8 mouse cellular contexts compared by ENCODE assay signal in the genomic region with DNA sequence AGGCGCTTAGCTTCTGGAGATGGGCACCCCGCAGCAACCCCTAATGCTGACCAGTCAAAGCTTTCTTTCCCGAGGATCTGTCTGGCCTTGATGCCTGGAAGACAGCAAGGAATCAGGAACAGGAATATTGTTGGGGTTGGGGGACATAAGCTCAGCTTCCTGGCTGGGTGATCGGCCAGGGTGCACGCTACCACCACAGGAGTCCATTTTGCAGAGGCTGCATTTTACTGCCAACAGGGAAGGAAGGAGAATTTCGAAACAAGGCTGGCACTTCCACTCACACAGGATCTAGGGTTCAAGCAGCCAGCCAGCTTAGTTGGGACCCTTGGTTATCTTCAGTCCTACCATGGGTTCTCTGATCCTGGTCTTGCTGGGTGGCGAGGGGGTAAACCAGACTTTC. TPM values are rescaled to one million over a fixed set of nuclear protein-coding genes. Genes with fewer than 3 reads are reported as not detected.
DNase-seq lines count a peak whose midpoint lies in the region; ATAC-seq lines count a peak whose summit lies in the region.

No protein-coding gene starts in this region.

- H3K27me3 ChIP-seq in lung, embryonic 15.5 days = no peaks in the 10 kb centered on the region
- H3K27me3 ChIP-seq in embryonic facial prominence, embryonic 14.5 days (replicated peaks; ENCODE audit: control insufficient read depth, insufficient read depth, low read length) = no peaks in the 10 kb centered on the region
- H3K27me3 ChIP-seq in limb, embryonic 10.5 days (ENCODE audit: low read depth, poor library complexity, severe bottlenecking) = peaks cover 18% of the 10 kb centered on the region
- H3K27me3 ChIP-seq in neural tube, embryonic 13.5 days = peaks cover 4% of the 10 kb centered on the region; the same call in 1 of the 2 replicates

- peak overlapping the region; percentile 88 for H3K4me2 ChIP-seq in lung, embryonic 15.5 days
- peak overlapping the region; percentile 84 for H3K4me2 ChIP-seq in embryonic facial prominence, embryonic 14.5 days (ENCODE audit: low read depth, low read length)
- peak overlapping the region; percentile 74 for H3K4me2 ChIP-seq in neural tube, embryonic 13.5 days

- H3K27ac ChIP-seq in lung, embryonic 15.5 days = peak overlapping the region; percentile 44; the same call in 1 of the 2 replicates
- H3K27ac ChIP-seq in embryonic facial prominence, embryonic 14.5 days (replicated peaks; ENCODE audit: low read depth, low read length) = peak overlapping the region; percentile 58; the same call in 1 of the 2 replicates
- H3K27ac ChIP-seq in limb, embryonic 10.5 days = peak overlapping the region; percentile 51; the same call in 1 of the 2 replicates
- H3K27ac ChIP-seq in neural tube, embryonic 13.5 days (replicated peaks) = peak overlapping the region; percentile 46; the same call in 1 of the 2 replicates

- H3K9ac ChIP-seq in lung, embryonic 15.5 days = peak overlapping the region; percentile 10; the same call in 1 of the 2 replicates
- 0 out of 2 replicates have a peak overlapping the region, but pooled peaks have one; percentile 74 for H3K9ac ChIP-seq in embryonic facial prominence, embryonic 14.5 days (ENCODE audit: low read depth, low read length)
- H3K9ac ChIP-seq in neural tube, embryonic 13.5 days = peak overlapping the region; percentile 87; the same call in 1 of the 2 replicates

- H3K4me3 ChIP-seq in lung, embryonic 15.5 days = peak overlapping the region; percentile 54
- H3K4me3 ChIP-seq in embryonic facial prominence, embryonic 14.5 days (ENCODE audit: low read depth, low read length) = peak overlapping the region; percentile 63
- peak overlapping the region; percentile 77 for H3K4me3 ChIP-seq in limb, embryonic 10.5 days
- peak overlapping the region; percentile 62; the same call in 1 of the 2 replicates for H3K4me3 ChIP-seq in neural tube, embryonic 13.5 days

- DNase-seq in lung, adult 18-20 months = no peak
- no peak for DNase-seq in embryonic facial prominence, embryonic 14.5 days (ENCODE audit: low spot score)
- DNase-seq in limb, embryonic 10.5 days (ENCODE audit: low spot score) = no peak
- no peak for DNase-seq in adrenal gland, postnatal 10 days
- no peak for DNase-seq in kidney, adult 18-20 months
- DNase-seq in right cerebral cortex, postnatal 25 days = no peak

- H3K36me3 ChIP-seq in lung, embryonic 15.5 days = peaks cover 32% of the 10 kb centered on the region
- peaks cover 52% of the 10 kb centered on the region for H3K36me3 ChIP-seq in embryonic facial prominence, embryonic 14.5 days (ENCODE audit: control insufficient read depth, insufficient read depth, low read length)
- H3K36me3 ChIP-seq in limb, embryonic 10.5 days = peaks cover 42% of the 10 kb centered on the region
- H3K36me3 ChIP-seq in neural tube, embryonic 13.5 days = peaks cover 47% of the 10 kb centered on the region

- peaks cover 10% of the 10 kb centered on the region for H3K4me1 ChIP-seq in lung, embryonic 15.5 days
- H3K4me1 ChIP-seq in embryonic facial prominence, embryonic 14.5 days (ENCODE audit: control insufficient read depth, insufficient read depth, low read length) = peaks cover 10% of the 10 kb centered on the region; the same call in 1 of the 2 replicates
- peaks cover 19% of the 10 kb centered on the region for H3K4me1 ChIP-seq in limb, embryonic 10.5 days
- peaks cover 18% of the 10 kb centered on the region for H3K4me1 ChIP-seq in neural tube, embryonic 13.5 days (replicated peaks)

- no peak; the same call in 1 of the 2 replicates for ATAC-seq in lung, embryonic 15.5 days (ENCODE audit: borderline replicate concordance, extremely low read depth, low FRiP score, low TSS enrichment)
- ATAC-seq in embryonic facial prominence, embryonic 14.5 days (ENCODE audit: low read depth) = no peak
- ATAC-seq in neural tube, embryonic 13.5 days (ENCODE audit: low read depth) = no peak

- H3K9me3 ChIP-seq in lung, embryonic 15.5 days = no peaks in the 10 kb centered on the region
- 0 out of 2 replicates have a peak, but pooled peaks cover 5% of the 10 kb centered on the region for H3K9me3 ChIP-seq in embryonic facial prominence, embryonic 14.5 days (ENCODE audit: control insufficient read depth, low read length)
- no peaks in the 10 kb centered on the region for H3K9me3 ChIP-seq in limb, embryonic 10.5 days (replicated peaks)
- no peaks in the 10 kb centered on the region for H3K9me3 ChIP-seq in neural tube, embryonic 13.5 days

- 42% methylated on average over 7 of the region's 7 CpGs for WGBS in lung, embryonic 15.5 days
- 40% methylated on average over 7 of the region's 7 CpGs for WGBS in embryonic facial prominence, embryonic 14.5 days
- WGBS in limb, embryonic 10.5 days = 54% methylated on average over 7 of the region's 7 CpGs
- 48% methylated on average over 7 of the region's 7 CpGs for WGBS in neural tube, embryonic 13.5 days

RNA-seq across cellular contexts. Expression of a gene that starts 0.7 kb away (rescaled TPM):
- 3.3 and 4.2 TPM in 2 replicates for polyA plus RNA-seq in lung, embryonic 15.5 days (2015; fragmentation: Nextera tagmentation; extraction: Ambion mirVana)
- 7.6 and 9.0 TPM in 2 replicates for polyA plus RNA-seq in embryonic facial prominence, embryonic 14.5 days (2014; fragmentation: Nextera tagmentation; extraction: Ambion mirVana)
- polyA plus RNA-seq in limb, embryonic 10.5 days (2016; fragmentation: Nextera tagmentation; extraction: Ambion mirVana) = 5.5 and 7.9 TPM in 2 replicates
- 29.8 and 33.1 TPM in 2 replicates for polyA plus RNA-seq in neural tube, embryonic 13.5 days (2015; fragmentation: Nextera tagmentation; extraction: Ambion mirVana)
- 1 to 10 TPM; 3.5 to 8.5 TPM for total RNA-seq in adrenal gland, postnatal 10 days (2021)

RNA-seq across cellular contexts. Expression of a gene that starts 14.7 kb away (rescaled TPM):
- polyA plus RNA-seq in lung, embryonic 15.5 days (2015; fragmentation: Nextera tagmentation; extraction: Ambion mirVana) = 15.2 and 16.9 TPM in 2 replicates
- 16.3 and 16.6 TPM in 2 replicates for polyA plus RNA-seq in embryonic facial prominence, embryonic 14.5 days (2014; fragmentation: Nextera tagmentation; extraction: Ambion mirVana)
- polyA plus RNA-seq in limb, embryonic 10.5 days (2016; fragmentation: Nextera tagmentation; extraction: Ambion mirVana) = 2.5 and 4.4 TPM in 2 replicates
- polyA plus RNA-seq in neural tube, embryonic 13.5 days (2015; fragmentation: Nextera tagmentation; extraction: Ambion mirVana) = 7.2 and 8.2 TPM in 2 replicates
- 10 to 100 TPM; 16.8 to 21.9 TPM for total RNA-seq in adrenal gland, postnatal 10 days (2021)

RNA-seq across cellular contexts. Expression of a gene that starts 22.4 kb away (rescaled TPM):
- 16.2 and 16.7 TPM in 2 replicates for polyA plus RNA-seq in lung, embryonic 15.5 days (2015; fragmentation: Nextera tagmentation; extraction: Ambion mirVana)
- polyA plus RNA-seq in embryonic facial prominence, embryonic 14.5 days (2014; fragmentation: Nextera tagmentation; extraction: Ambion mirVana) = 17.0 and 18.9 TPM in 2 replicates
- polyA plus RNA-seq in limb, embryonic 10.5 days (2016; fragmentation: Nextera tagmentation; extraction: Ambion mirVana) = 14.6 and 15.5 TPM in 2 replicates
- 22.3 and 25.5 TPM in 2 replicates for polyA plus RNA-seq in neural tube, embryonic 13.5 days (2015; fragmentation: Nextera tagmentation; extraction: Ambion mirVana)
- total RNA-seq in adrenal gland, postnatal 10 days (2021) = 10 to 100 TPM; 46.3 to 54.8 TPM

RNA-seq across cellular contexts. Expression of a gene that starts 52.0 kb away (rescaled TPM):
- 27.6 and 32.4 TPM in 2 replicates for polyA plus RNA-seq in lung, embryonic 15.5 days (2015; fragmentation: Nextera tagmentation; extraction: Ambion mirVana)
- polyA plus RNA-seq in embryonic facial prominence, embryonic 14.5 days (2014; fragmentation: Nextera tagmentation; extraction: Ambion mirVana) = 28.1 and 31.3 TPM in 2 replicates
- polyA plus RNA-seq in limb, embryonic 10.5 days (2016; fragmentation: Nextera tagmentation; extraction: Ambion mirVana) = 14.0 and 16.2 TPM in 2 replicates
- polyA plus RNA-seq in neural tube, embryonic 13.5 days (2015; fragmentation: Nextera tagmentation; extraction: Ambion mirVana) = 21.0 and 22.1 TPM in 2 replicates
- 10 to 100 TPM; 34.7 to 35.6 TPM for total RNA-seq in adrenal gland, postnatal 10 days (2021)

Comparison
In these comparisons a context has a peak if more than half of its experiments do, and no peak if none do; other contexts are left out.
1. H3K9ac ChIP-seq: peak in every context shown above with its lines; median percentile 87 in neural tube, embryonic 13.5 days; 74 in embryonic facial prominence, embryonic 14.5 days; 10 in lung, embryonic 15.5 days.